Mouse (Mus musculus) neural tube, embryonic 13.5 days (tissue): ENCODE measurements around the gene Aipl1. TPM values are rescaled to one million over a fixed set of nuclear protein-coding genes. Genes with fewer than 3 reads are reported as not detected.

Source experiments
- ATAC-seq: fragments of 200-750 bp; cut with Nextera tagmentation; 2 replicates; pipeline ENCODE4 v1.8.0; 2017; ENCODE audit warnings: low read depth, mild to moderate bottlenecking, moderate TSS enrichment, moderate library complexity
- H3K27ac ChIP-seq: fragments of 300-500 bp; sonication (generic); replicated peaks from 2 replicates; pipeline ENCODE4 v1.5.1; 2015; ENCODE audit warnings: moderate library complexity, mild to moderate bottlenecking, inconsistent platforms
- H3K27me3 ChIP-seq: fragments of 300-500 bp; sonication (generic); 2 replicates; pipeline ENCODE4 v1.6.1; 2015; ENCODE audit warnings: mild to moderate bottlenecking, inconsistent platforms
- H3K36me3 ChIP-seq: fragments of 300-500 bp; sonication (generic); 2 replicates; pipeline ENCODE4 v1.6.1; 2015; ENCODE audit warnings: mild to moderate bottlenecking, inconsistent platforms
- H3K4me1 ChIP-seq: fragments of 300-500 bp; sonication (generic); replicated peaks from 2 replicates; pipeline ENCODE4 v1.6.1; 2015; ENCODE audit warnings: inconsistent platforms
- H3K4me2 ChIP-seq: fragments of 300-500 bp; sonication (generic); 2 replicates; pipeline ENCODE4 v1.6.1; 2015; ENCODE audit warnings: inconsistent platforms, mild to moderate bottlenecking, moderate library complexity
- H3K4me3 ChIP-seq: fragments of 300-500 bp; sonication (generic); 2 replicates; pipeline ENCODE4 v1.5.1; 2015; ENCODE audit warnings: mild to moderate bottlenecking, inconsistent platforms
- H3K9ac ChIP-seq: fragments of 300-500 bp; sonication (generic); 2 replicates; pipeline ENCODE4 v1.6.1; 2015; ENCODE audit warnings: moderate library complexity, mild to moderate bottlenecking, inconsistent platforms
- H3K9me3 ChIP-seq: fragments of 300-500 bp; sonication (generic); 2 replicates; pipeline ENCODE4 v1.6.1; 2016; ENCODE audit warnings: inconsistent platforms
- WGBS: fragments of 180-500 bp; shearing (Covaris S2); methylation state at CpG from one replicate; pipeline ENCODE4 v1.1.7; 2015; 5-methylcytosine and 5-hydroxymethylcytosine counted together
- polyA plus RNA-seq: library from polyadenylated mRNA; unstranded; fragments of >200 nt; fragmentation: Nextera tagmentation; extraction: Ambion mirVana; gene quantifications from 2 replicates; pipeline ENCODE4 v1.2.1, GENCODE M21; 2015

Aipl1 gene
- polyA plus RNA-seq, 1 experiment from 2014 or later: 0.39 TPM

DNA sequence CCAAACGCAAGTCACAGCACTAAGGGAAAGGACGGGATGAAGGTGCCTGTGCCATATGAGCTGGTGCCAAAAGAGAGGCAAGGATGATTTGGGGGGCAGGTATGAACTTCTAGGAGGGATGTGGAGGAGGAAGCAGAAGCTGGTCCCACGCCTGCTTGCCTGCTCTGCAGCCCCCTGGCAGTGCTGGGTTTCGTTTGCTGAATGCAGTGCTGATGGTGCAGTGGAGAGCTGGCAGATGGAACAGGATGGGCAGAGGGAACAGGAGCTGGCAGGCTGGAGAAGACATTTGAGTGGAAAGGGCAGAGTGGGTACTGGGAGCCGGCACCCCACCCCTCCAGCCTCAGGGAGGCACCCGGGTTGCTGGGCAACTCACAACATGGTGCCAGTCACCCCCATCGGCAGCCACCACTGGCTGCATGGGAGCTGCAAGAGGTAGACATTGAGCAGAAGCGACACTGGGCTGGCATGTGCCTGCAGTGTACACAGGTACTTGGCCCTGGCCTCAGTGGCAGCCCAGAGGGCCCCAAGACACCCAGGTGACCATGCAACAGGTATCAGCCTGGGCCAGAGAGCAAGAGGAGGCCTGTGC, 12.0 kb upstream of the Aipl1 start:
- ATAC-seq: no peak
- Histone ChIP-seq H3K4me2 (no peak overlapping the region), H3K27ac (no peak overlapping the region), H3K4me3 (no peak overlapping the region), H3K9ac (no peak overlapping the region), H3K4me1 (peaks cover 34% of the 10 kb centered on the region), H3K9me3 (no peaks in the 10 kb centered on the region), H3K27me3 (peaks cover 34% of the 10 kb centered on the region), H3K36me3 (no peaks in the 10 kb centered on the region)
- WGBS: 66% methylated on average over 8 of the region's 8 CpGs

DNA sequence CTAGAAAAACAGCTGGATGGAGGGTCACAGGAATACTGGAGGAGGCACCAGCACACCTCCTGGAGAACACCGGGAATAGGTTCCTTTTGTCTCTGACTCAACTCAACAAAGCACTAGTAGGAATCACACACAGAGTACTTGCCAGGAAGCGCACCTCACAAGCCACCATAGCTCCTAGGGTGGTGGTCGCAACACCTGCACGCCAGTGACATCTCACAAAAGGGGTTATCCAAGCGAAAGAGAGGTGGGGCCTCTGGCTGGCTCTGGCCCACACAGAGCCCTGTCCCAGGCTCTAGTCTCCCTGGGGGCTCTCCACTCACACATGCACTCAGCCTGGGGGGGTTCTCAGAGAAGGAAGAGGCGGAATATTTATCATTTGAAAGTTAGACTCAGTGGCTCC, 11.4 kb upstream of the Aipl1 start:
- H3K27ac ChIP-seq: no peak overlapping the region
- H3K4me2 ChIP-seq: no peak overlapping the region
- no peaks in the 10 kb centered on the region for H3K9me3 ChIP-seq
- peaks cover 30% of the 10 kb centered on the region for H3K27me3 ChIP-seq
- 70% methylated on average over 6 of the region's 6 CpGs for WGBS
- H3K4me3 ChIP-seq: no peak overlapping the region
- no peak overlapping the region for H3K9ac ChIP-seq
- no peaks in the 10 kb centered on the region for H3K36me3 ChIP-seq
- ATAC-seq: no peak
- peaks cover 39% of the 10 kb centered on the region for H3K4me1 ChIP-seq

DNA sequence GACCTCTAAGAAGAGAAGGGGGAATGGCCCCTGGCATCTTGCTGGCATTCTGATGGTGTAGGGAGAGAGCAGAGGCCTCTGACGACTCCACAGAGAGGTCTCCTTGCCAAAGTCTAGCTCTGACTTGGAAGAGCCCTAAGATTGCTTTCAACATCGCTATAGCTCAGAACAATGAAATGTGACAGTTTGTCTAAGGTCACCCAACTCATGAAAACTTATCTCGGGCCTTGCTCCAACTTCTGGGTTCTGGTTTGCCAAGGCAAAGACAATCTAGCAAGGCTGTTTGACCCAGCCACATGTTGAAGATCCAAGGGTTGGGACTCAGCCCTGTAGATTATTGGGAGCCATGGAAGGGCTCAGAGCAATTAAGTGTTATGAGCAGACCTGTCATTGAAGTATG, 6.9 kb upstream of the Aipl1 start:
- Histone ChIP-seq H3K4me1 (peaks cover 47% of the 10 kb centered on the region), H3K27me3 (peaks cover 2% of the 10 kb centered on the region; the same call in 1 of the 2 replicates), H3K9ac (no peak overlapping the region), H3K27ac (no peak overlapping the region), H3K4me2 (peak overlapping the region; percentile 84), H3K36me3 (no peaks in the 10 kb centered on the region), H3K4me3 (no peak overlapping the region), H3K9me3 (no peaks in the 10 kb centered on the region)
- ATAC-seq: no peak
- WGBS: 92% methylated on average over 3 of the region's 3 CpGs

DNA sequence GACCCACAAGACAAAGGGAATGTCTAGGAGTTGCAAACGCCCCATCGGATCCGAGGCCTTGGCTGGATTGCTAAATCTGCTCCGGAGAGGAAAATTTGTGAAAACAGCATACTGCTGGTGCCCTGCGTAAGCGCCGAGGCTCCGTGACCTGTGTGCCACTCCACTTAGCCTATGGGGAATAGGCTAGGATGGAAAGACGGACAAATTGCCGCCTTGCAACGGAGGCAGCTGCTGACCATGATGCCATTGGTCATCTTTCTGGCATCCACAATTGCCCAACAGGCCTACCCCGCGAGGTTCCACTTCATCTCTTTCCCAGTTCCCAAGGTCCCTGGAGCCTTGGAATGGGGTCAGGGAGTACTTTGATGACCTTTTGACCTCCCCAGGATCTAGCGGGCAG, 5.3 kb upstream of the Aipl1 start:
- H3K4me1 ChIP-seq: peaks cover 63% of the 10 kb centered on the region
- H3K4me2 ChIP-seq: peak overlapping the region; percentile 84
- H3K27me3 ChIP-seq: no peaks in the 10 kb centered on the region
- no peaks in the 10 kb centered on the region for H3K9me3 ChIP-seq
- 1% methylated on average over 14 of the region's 14 CpGs for WGBS
- H3K27ac ChIP-seq: no peak overlapping the region
- H3K4me3 ChIP-seq: peak overlapping the region; percentile 61
- no peak for ATAC-seq
- peak overlapping the region; percentile 65 for H3K9ac ChIP-seq
- H3K36me3 ChIP-seq: no peaks in the 10 kb centered on the region

DNA sequence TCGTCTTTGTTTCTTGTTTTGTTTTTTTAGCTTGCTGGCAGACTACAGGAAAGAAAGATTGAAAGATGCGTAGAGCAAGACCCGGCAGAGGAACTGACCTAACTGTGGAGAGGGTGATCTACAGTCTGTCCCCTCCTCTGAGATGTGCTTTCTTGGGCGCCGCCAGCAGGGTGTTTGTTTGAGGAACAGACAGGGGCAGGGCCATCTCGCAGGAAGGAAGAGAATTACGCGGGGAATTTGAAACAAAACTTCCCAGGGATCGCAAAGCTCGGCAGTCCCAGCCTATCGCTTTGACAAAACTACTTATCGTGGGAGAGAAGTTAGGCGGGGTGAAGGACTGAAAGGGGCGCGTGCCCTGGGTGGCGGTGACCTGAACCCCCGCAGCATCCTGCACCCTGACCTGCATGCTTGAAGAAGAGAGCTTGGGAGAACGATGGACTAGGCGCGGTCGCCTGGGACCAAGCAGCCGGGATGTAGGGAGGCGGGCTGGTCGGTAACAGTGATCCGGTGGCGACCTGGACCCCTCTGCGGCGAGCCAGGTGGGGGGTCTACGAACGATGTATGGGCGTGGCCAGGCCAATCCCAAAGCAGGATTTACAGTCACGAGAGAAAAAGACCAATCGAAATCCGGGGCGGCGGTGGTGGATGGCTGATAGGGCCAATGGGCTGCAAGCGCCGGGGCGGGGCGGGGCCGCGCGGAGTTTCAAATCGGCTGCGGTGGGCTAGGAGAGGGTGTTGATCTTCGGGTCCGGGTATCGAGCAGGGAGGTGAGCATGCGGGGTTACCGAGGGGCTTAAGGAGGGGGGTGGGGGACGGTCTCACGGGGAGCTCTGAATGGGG, 4.7 kb upstream of the Aipl1 start, which contains the start of gene Pimreg:
Pimreg (plus strand) TSS at position 265 of the 840 bp plus-strand sequence.
- peaks cover 65% of the 10 kb centered on the region for H3K4me1 ChIP-seq
- H3K4me2 ChIP-seq: peak within 1 kb of the TSS; percentile 84
- H3K27me3 ChIP-seq: no peaks in the 10 kb centered on the region
- peak within 1 kb of the TSS; percentile 68 for H3K9ac ChIP-seq
- WGBS: under 1% methylated on average over 52 of the region's 52 CpGs
- peak; percentile 92 for ATAC-seq
- H3K4me3 ChIP-seq: peak within 1 kb of the TSS; percentile 61
- H3K36me3 ChIP-seq: no peaks in the 10 kb centered on the region
- no peaks in the 10 kb centered on the region for H3K9me3 ChIP-seq
- H3K27ac ChIP-seq: peak within 1 kb of the TSS; percentile 59

DNA sequence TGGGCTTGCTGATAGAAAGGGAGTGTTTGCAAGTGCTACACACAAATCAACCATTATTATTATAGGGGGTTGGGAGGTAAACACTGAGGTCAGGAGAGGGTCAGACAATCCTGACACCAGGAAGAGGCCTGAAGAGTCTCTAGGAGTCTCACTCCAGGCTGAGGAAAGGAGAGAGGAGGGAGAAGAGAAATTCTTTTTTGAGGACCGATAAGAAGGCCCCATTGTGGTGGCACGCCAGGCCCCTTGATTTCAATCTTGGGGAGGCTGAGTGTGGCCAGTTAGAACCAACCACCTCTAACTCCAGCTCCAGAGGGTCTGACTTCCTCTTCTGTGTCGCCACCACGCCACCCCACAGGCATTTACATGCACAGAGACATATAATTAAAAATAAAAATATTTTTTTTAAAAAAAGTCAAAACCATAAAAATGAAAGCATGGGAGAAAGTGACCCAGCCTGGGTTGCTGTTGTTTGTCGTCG, 4.0 kb upstream of the Aipl1 start:
- H3K4me3 ChIP-seq: peak overlapping the region; percentile 61
- H3K36me3 ChIP-seq: no peaks in the 10 kb centered on the region
- H3K9me3 ChIP-seq: no peaks in the 10 kb centered on the region
- ATAC-seq: no peak
- peak overlapping the region; percentile 84 for H3K4me2 ChIP-seq
- H3K4me1 ChIP-seq: peaks cover 65% of the 10 kb centered on the region
- 9% methylated on average over 6 of the region's 6 CpGs for WGBS
- peak overlapping the region; percentile 59 for H3K27ac ChIP-seq
- H3K9ac ChIP-seq: peak overlapping the region; percentile 68
- no peaks in the 10 kb centered on the region for H3K27me3 ChIP-seq

DNA sequence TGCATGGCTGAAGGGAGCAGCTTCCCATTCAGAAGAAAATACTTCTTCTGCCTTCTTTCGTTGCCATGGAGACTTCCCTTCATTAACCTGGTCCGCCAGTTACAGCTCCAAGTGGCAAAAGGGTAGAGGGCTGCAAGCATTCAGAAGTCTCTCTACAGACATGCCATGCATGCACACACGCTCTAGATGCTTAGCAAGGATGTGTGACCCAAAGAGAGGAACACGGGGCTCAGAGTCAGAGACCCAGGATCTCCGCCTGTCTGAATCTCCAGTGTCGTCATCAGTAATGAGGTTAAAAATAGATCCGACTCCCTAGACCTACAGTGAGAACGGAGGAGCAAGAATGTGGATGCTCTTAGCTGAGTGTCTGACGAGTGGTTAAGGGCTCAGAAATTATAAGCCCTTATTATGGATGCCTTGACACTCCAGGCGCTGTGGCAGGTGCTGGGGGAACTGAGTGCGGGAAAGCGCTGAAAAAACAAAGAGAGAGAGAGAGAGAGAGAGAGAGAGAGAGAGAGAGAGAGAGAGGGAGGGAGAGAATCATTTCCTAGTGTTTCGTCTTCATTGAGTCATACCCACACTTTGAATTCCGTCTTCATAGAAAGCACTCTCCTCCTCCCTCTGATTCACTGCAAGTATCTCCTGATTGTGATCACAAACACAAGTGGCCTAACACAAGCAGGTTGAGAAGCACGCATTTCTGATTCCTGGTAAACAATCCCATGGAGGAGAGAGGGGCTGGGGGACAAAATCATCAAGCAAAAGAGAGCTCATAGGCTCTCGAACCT, 2.5 kb upstream of the Aipl1 start:
- no peaks in the 10 kb centered on the region for H3K9me3 ChIP-seq
- peak overlapping the region; percentile 54 for H3K9ac ChIP-seq
- 0 out of 2 replicates have a peak, but pooled peaks have one; percentile 3 for ATAC-seq
- H3K4me3 ChIP-seq: no peak overlapping the region
- H3K27me3 ChIP-seq: no peaks in the 10 kb centered on the region
- 23% methylated on average over 16 of the region's 16 CpGs for WGBS
- peaks cover 65% of the 10 kb centered on the region for H3K4me1 ChIP-seq
- H3K27ac ChIP-seq: peak overlapping the region; percentile 38; the same call in 1 of the 2 replicates
- H3K36me3 ChIP-seq: no peaks in the 10 kb centered on the region
- peak overlapping the region; percentile 28 for H3K4me2 ChIP-seq

DNA sequence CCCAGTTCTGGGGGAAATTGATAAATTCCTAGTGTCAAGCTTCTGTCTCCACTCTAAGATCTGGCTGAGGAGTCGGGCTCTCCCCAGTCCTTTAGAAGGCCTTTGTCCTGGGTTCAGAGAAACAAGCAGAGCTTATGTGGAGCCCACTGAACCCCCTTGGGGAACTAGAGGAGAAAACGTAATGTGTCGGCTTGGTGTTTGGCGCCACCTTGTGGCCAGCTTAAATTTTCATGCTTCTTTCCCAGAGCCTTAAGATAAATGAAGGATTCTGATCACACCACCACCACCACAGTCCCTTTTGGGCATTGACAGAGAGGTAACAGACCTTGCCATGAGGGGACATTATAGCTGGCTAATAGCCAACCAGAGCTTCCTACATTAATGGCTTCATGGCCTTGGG, 687 bp upstream of the Aipl1 start:
- 3% methylated on average over 4 of the region's 4 CpGs for WGBS
- no peak for ATAC-seq

DNA sequence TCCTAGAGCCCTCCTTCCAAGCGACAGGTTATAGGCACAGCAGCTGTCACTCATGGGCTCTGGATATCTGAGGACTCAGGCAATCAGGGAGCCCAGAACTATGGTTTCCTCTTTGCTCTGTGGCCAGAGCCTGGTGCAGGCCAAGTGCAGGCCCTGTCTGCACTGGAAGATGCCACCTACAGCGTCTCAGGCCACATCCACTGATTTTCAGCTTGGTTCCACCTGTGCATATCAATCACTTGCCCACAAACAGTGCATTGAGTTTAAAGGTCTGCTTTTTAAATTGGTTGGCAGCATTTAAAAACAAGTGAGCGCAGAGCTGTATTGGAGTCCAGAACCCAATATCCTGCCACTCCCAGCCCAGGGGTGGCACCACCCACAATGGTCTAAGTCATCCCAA, 4.7 kb downstream of the Aipl1 start:
- Histone ChIP-seq H3K4me2 (no peak overlapping the region), H3K9ac (no peak overlapping the region), H3K27ac (no peak overlapping the region), H3K9me3 (no peaks in the 10 kb centered on the region), H3K36me3 (no peaks in the 10 kb centered on the region), H3K4me1 (peaks cover 9% of the 10 kb centered on the region), H3K4me3 (no peak overlapping the region), H3K27me3 (0 out of 2 replicates have a peak, but pooled peaks cover 11% of the 10 kb centered on the region)
- no peak for ATAC-seq
- WGBS: 85% methylated on average over 3 of the region's 3 CpGs

More for the DNA sequence above, 687 bp upstream of the Aipl1 start:
- Histone ChIP-seq H3K4me2 (no peak overlapping the region), H3K4me1 (peaks cover 47% of the 10 kb centered on the region), H3K27me3 (no peaks in the 10 kb centered on the region), H3K27ac (no peak overlapping the region), H3K36me3 (no peaks in the 10 kb centered on the region), H3K9ac (no peak overlapping the region), H3K4me3 (no peak overlapping the region), H3K9me3 (no peaks in the 10 kb centered on the region)

DNA sequence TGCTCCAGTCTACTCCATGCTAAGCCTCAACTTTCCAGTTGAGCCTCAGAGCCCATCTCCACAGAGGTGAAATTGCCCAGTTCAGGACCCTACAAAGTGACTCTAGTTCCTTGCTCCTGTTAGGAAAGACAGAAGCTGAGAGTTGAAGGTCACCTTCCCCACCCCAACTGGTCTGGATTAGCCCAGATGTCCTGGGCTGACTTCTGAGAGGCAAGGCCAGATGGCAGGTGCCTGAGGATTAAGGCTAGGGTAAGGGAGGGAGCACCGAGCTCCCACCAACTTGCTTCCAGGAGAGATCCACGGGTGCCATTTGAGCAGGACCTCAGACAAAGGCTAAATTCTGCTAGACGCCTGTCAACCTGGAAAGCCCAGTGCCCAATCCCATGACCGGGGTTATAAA, 5.2 kb downstream of the Aipl1 start:
- no peak overlapping the region for H3K9ac ChIP-seq
- no peak overlapping the region for H3K4me3 ChIP-seq
- no peaks in the 10 kb centered on the region for H3K9me3 ChIP-seq
- ATAC-seq: no peak
- H3K36me3 ChIP-seq: no peaks in the 10 kb centered on the region
- H3K4me1 ChIP-seq: peaks cover 8% of the 10 kb centered on the region; the same call in 1 of the 2 replicates
- H3K27ac ChIP-seq: no peak overlapping the region
- 83% methylated on average over 4 of the region's 4 CpGs for WGBS
- no peak overlapping the region for H3K4me2 ChIP-seq
- 0 out of 2 replicates have a peak, but pooled peaks cover 11% of the 10 kb centered on the region for H3K27me3 ChIP-seq

DNA sequence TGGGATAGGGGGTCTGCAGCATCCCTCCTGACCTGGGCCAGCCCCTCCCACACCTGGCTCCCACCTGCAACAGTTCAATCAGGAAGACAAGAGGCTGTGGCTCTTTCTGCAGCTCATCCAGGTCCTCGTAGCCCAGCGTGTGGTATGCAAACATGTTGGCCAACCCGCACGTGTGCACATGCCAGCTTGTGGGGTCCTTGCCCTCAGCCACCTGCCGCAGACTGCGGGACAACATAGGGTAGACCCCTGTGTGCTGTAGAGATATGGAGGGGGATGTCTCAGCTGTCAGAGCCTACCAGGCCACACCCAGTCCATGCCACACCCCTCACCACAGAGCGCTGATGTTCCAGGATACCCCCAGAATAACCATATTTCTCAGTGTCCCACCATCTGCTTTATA, 6.0 kb downstream of the Aipl1 start:
- Histone ChIP-seq H3K27me3 (0 out of 2 replicates have a peak, but pooled peaks cover 11% of the 10 kb centered on the region), H3K4me3 (no peak overlapping the region), H3K36me3 (no peaks in the 10 kb centered on the region), H3K9me3 (no peaks in the 10 kb centered on the region), H3K9ac (no peak overlapping the region), H3K27ac (no peak overlapping the region), H3K4me2 (no peak overlapping the region), H3K4me1 (peaks cover 8% of the 10 kb centered on the region; the same call in 1 of the 2 replicates)
- 92% methylated on average over 7 of the region's 7 CpGs for WGBS
- no peak for ATAC-seq
